Mouse (Mus musculus) spleen, adult 2 months (tissue): ENCODE measurements around the gene Kif3c.

Experiments used
- CTCF ChIP-seq: fragments of 200-500 bp; IDR thresholded peaks from 2 replicates; pipeline ENCODE4 v1.5.1; 2011; ENCODE audit warnings: mild to moderate bottlenecking, inconsistent platforms; ENCODE audit not compliant: insufficient read depth, insufficient read length, insufficient replicate concordance; ENCODE audit errors: extremely low read depth
- POLR2A ChIP-seq: fragments of 200-500 bp; IDR thresholded peaks from 2 replicates; pipeline ENCODE4 v1.6.1; 2011; ENCODE audit warnings: low read depth, low read length, inconsistent platforms

DNA sequence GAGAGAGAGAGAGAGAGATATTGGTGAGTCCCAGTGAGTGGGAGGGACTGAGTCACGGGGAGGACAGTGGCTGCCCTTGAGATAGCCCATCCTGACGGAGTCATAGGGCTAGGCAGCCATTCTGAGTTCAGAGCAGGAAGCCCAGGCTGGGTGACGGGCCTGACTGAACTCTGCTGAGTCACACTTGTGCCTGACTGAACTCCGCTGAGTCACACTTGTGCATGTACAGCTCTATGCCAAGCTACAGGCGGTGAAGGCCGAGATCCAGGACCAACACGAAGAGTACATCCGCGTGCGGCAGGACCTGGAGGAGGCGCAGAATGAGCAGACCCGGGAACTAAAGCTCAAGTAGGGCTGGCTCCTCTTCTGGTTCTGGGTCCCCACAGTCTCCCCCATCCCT lies 24.5 kb downstream of the Kif3c start:
- no peak for TF ChIP-seq CTCF
- no peak for TF ChIP-seq POLR2A
